Mouse (Mus musculus): ENCODE results near the gene Rimkla.
"Not testable (repeated sequence)": the region's sequence is repeated elsewhere in the genome, so short reads cannot be mapped to it uniquely, and the experiment has no call there.

Rimkla gene

GRCm38 (mm10) chr4:119492291-119492932 is at the start of gene Rimkla:
Gene Rimkla, minus strand, starts transcription at chr4:119492628.
- no peak for DNase-seq (ENCODE audit: low read depth)

- no peak for DNase-seq (ENCODE audit: low read depth)
These were observed 48.1 kb upstream of the Rimkla start for GRCm38 (mm10) chr4:119540533-119540890.

- peak; percentile 81 for DNase-seq (ENCODE audit: low read depth)
These were observed 47.6 kb upstream of the Rimkla start for GRCm38 (mm10) chr4:119539836-119540532.

GRCm38 (mm10) chr4:119539031-119539824 is 46.8 kb upstream of the Rimkla start, which contains the start of gene Frg2f1:
Gene Frg2f1, minus strand, starts transcription at chr4:119539529.
- DNase-seq (ENCODE audit: low read depth) = peak; percentile 98

- DNase-seq (ENCODE audit: low read depth) = no peak
These were observed 45.0 kb upstream of the Rimkla start for GRCm38 (mm10) chr4:119537436-119537835.

- not testable (repeated sequence) for DNase-seq (ENCODE audit: low read depth)
These were observed 44.2 kb upstream of the Rimkla start, which contains the start of gene Foxj3 for GRCm38 (mm10) chr4:119536615-119537014. Gene Foxj3, plus strand, starts transcription at chr4:119537004.

- DNase-seq (ENCODE audit: low read depth) = peak; percentile 20
These were observed 42.7 kb upstream of the Rimkla start for GRCm38 (mm10) chr4:119535103-119535502.

GRCm38 (mm10) chr4:119531813-119532212 is 39.4 kb upstream of the Rimkla start:
- DNase-seq (ENCODE audit: low read depth) = peak; percentile 20

GRCm38 (mm10) chr4:119526329-119526845 is 34.0 kb upstream of the Rimkla start:
- no peak for DNase-seq (ENCODE audit: low read depth)

GRCm38 (mm10) chr4:119524466-119524865 is 32.0 kb upstream of the Rimkla start:
- DNase-seq (ENCODE audit: low read depth) = no peak

GRCm38 (mm10) chr4:119524010-119524409 is 31.6 kb upstream of the Rimkla start:
- DNase-seq (ENCODE audit: low read depth) = no peak

- no peak for DNase-seq (ENCODE audit: low read depth)
These were observed 31.1 kb upstream of the Rimkla start for GRCm38 (mm10) chr4:119523575-119523974.

- peak; percentile 18 for DNase-seq (ENCODE audit: low read depth)
These were observed 20.3 kb upstream of the Rimkla start for GRCm38 (mm10) chr4:119512731-119513141.

GRCm38 (mm10) chr4:119511591-119511990 is 19.2 kb upstream of the Rimkla start:
- DNase-seq (ENCODE audit: low read depth) = peak; percentile 25

GRCm38 (mm10) chr4:119498319-119498848 is 6.0 kb upstream of the Rimkla start:
- DNase-seq (ENCODE audit: low read depth) = no peak

GRCm38 (mm10) chr4:119492933-119493327 is 502 bp upstream of the Rimkla start:
- no peak for DNase-seq (ENCODE audit: low read depth)

GRCm38 (mm10) chr4:119490806-119491205 is 1.6 kb downstream of the Rimkla start:
- peak; percentile 51 for DNase-seq (ENCODE audit: low read depth)

- DNase-seq (ENCODE audit: low read depth) = no peak
These were observed 2.8 kb downstream of the Rimkla start for GRCm38 (mm10) chr4:119489666-119490065.

GRCm38 (mm10) chr4:119484882-119485281 is 7.5 kb downstream of the Rimkla start:
- peak; percentile 33 for DNase-seq (ENCODE audit: low read depth)

GRCm38 (mm10) chr4:119483051-119483450 is 9.4 kb downstream of the Rimkla start:
- DNase-seq (ENCODE audit: low read depth) = no peak

GRCm38 (mm10) chr4:119473150-119473549 is 19.3 kb downstream of the Rimkla start:
- DNase-seq (ENCODE audit: low read depth) = no peak

GRCm38 (mm10) chr4:119472545-119472944 is 19.9 kb downstream of the Rimkla start:
- no peak for DNase-seq (ENCODE audit: low read depth)
